Mouse (Mus musculus) stomach, embryonic 14.5 days (tissue): Measurements from ENCODE around the gene Ddo. TPM values are rescaled to one million over a fixed set of nuclear protein-coding genes. Genes with fewer than 3 reads are reported as not detected.

Experiments
- ATAC-seq: fragments of 200-750 bp; cut with Nextera tagmentation; 2 replicates; pipeline ENCODE4 v1.8.0; 2017; ENCODE audit warnings: low read depth, moderate TSS enrichment; ENCODE audit not compliant: insufficient number of reproducible peaks, insufficient read depth, low FRiP score
- H3K27ac ChIP-seq: fragments of 300-500 bp; sonication (generic); 2 replicates; pipeline ENCODE4 v1.5.1; 2014; ENCODE audit warnings: mild to moderate bottlenecking, low read length, moderate library complexity, mixed read lengths
- H3K27me3 ChIP-seq: fragments of 300-500 bp; sonication (generic); 2 replicates; pipeline ENCODE4 v1.6.1; 2014; ENCODE audit warnings: low read length, control low read depth, mixed read lengths; ENCODE audit not compliant: control insufficient read depth, insufficient read depth
- H3K36me3 ChIP-seq: fragments of 300-500 bp; sonication (generic); 2 replicates; pipeline ENCODE4 v1.6.1; 2014; ENCODE audit warnings: mild to moderate bottlenecking, control low read depth, low read length, moderate library complexity, mixed read lengths; ENCODE audit not compliant: control insufficient read depth, insufficient read depth
- H3K4me1 ChIP-seq: fragments of 300-500 bp; sonication (generic); 2 replicates; pipeline ENCODE4 v1.6.1; 2014; ENCODE audit warnings: low read length, control low read depth, mixed read lengths; ENCODE audit not compliant: control insufficient read depth, insufficient read depth
- H3K4me2 ChIP-seq: fragments of 300-500 bp; sonication (generic); replicated peaks from 2 replicates; pipeline ENCODE4 v1.6.1; 2014; ENCODE audit warnings: low read depth, low read length, control low read depth
- H3K4me3 ChIP-seq: fragments of 300-500 bp; sonication (generic); 2 replicates; pipeline ENCODE4 v1.5.1; 2014; ENCODE audit warnings: low read depth, low read length, control low read depth
- H3K9ac ChIP-seq: fragments of 300-500 bp; sonication (generic); replicated peaks from 2 replicates; pipeline ENCODE4 v1.6.1; 2014; ENCODE audit warnings: low read depth, mild to moderate bottlenecking, control low read depth, low read length, moderate library complexity, mixed read lengths
- H3K9me3 ChIP-seq: fragments of 300-500 bp; sonication (generic); 2 replicates; pipeline ENCODE4 v1.6.1; 2016; ENCODE audit warnings: low read depth, low read length, control low read depth; ENCODE audit not compliant: control insufficient read depth
- WGBS: fragments of 180-500 bp; shearing (Covaris S2); extraction: QIAGEN DNeasy Blood & Tissue Kit; methylation state at CpG from one replicate; pipeline ENCODE4 v1.1.7; 2014; 5-methylcytosine and 5-hydroxymethylcytosine counted together
- polyA plus RNA-seq: library from polyadenylated mRNA; unstranded; fragments of >200 nt; fragmentation: Nextera tagmentation; extraction: Ambion mirVana; gene quantifications from 2 replicates; pipeline ENCODE4 v1.2.1, GENCODE M21; 2014

Ddo gene
- polyA plus RNA-seq, 1 experiment from 2014 or later, result 2.5 TPM

DNA sequence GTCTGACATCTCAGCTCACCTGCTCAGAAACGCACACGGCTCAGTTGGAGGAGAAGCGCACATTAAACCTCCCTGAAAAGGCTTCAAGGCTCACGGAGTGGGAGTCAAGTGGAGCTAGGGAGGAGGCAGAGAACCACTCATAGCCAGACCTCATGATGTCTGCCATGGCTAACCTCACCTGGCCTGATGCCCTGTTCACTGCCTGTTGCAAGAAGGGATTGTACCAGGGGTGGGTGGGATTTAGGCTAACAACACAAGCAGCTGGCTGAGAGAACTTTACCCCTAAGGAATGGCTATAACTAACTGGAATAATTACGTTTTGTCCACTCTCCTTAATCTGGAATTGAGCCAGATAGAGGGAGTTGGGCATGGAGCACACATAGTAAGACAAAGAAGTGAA is 646 bp downstream of the Ddo start:
- H3K27me3 ChIP-seq, result no peaks in the 10 kb centered on the region
- WGBS, result 67% methylated on average over 5 of the region's 5 CpGs
- no peak overlapping the region for H3K9ac ChIP-seq
- H3K9me3 ChIP-seq, result no peaks in the 10 kb centered on the region; the same call in 1 of the 2 replicates
- H3K4me3 ChIP-seq, result no peak overlapping the region
- peaks cover 4% of the 10 kb centered on the region; the same call in 1 of the 2 replicates for H3K4me1 ChIP-seq
- no peak for ATAC-seq
- H3K27ac ChIP-seq, result no peak overlapping the region
- no peaks in the 10 kb centered on the region for H3K36me3 ChIP-seq
- 0 out of 2 replicates have a peak overlapping the region, but pooled peaks have one; percentile 5 for H3K4me2 ChIP-seq

DNA sequence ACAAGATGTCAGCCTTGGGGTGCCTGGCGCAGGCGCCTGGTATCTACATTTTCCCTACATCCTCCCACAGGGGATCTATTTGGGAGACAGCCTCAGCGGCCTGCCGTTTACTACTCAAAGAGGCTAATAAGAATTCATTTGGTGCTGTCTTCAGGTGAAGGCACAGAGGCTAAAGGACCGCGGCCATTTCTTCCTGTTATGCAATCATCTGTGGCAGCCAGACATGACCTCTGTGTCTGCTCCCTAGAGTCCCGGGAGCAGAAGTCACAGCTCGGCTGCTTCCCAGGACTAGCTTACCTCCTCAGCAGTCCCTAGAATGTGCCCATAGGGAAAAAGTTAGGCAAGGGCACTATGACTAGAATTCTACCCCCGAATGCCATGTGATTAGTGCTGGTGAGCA is 1.1 kb downstream of the Ddo start:
- Histone ChIP-seq H3K4me2 (no peak overlapping the region), H3K27ac (no peak overlapping the region), H3K4me3 (no peak overlapping the region), H3K9ac (no peak overlapping the region), H3K36me3 (no peaks in the 10 kb centered on the region), H3K9me3 (no peaks in the 10 kb centered on the region; the same call in 1 of the 2 replicates), H3K27me3 (no peaks in the 10 kb centered on the region), H3K4me1 (peaks cover 4% of the 10 kb centered on the region; the same call in 1 of the 2 replicates)
- WGBS, result 79% methylated on average over 9 of the region's 9 CpGs
- no peak for ATAC-seq

DNA sequence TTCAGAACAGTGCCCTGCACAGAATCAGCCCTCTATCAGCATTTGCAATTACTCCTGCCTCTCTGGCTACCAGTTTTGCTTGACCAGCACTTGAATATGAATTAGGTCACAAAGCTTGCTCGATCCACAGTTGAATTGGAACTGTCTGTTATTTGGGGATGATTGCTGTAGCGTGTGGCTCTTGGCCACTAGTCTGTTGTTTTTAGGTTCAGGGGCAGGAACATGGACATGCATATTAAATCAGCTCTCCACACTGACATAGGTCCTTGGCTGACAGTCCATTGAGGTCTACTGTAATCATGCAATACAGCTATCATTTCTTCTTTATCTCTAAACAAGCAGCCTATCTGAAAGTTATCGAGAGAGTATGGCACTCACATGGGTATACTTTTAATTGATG is 2.3 kb downstream of the Ddo start:
- Histone ChIP-seq H3K4me2 (no peak overlapping the region), H3K27ac (no peak overlapping the region), H3K9ac (no peak overlapping the region), H3K36me3 (no peaks in the 10 kb centered on the region), H3K4me1 (peaks cover 4% of the 10 kb centered on the region; the same call in 1 of the 2 replicates), H3K4me3 (no peak overlapping the region), H3K27me3 (no peaks in the 10 kb centered on the region), H3K9me3 (no peaks in the 10 kb centered on the region; the same call in 1 of the 2 replicates)
- ATAC-seq, result no peak
- WGBS, result 88% methylated on average over 3 of the region's 3 CpGs

DNA sequence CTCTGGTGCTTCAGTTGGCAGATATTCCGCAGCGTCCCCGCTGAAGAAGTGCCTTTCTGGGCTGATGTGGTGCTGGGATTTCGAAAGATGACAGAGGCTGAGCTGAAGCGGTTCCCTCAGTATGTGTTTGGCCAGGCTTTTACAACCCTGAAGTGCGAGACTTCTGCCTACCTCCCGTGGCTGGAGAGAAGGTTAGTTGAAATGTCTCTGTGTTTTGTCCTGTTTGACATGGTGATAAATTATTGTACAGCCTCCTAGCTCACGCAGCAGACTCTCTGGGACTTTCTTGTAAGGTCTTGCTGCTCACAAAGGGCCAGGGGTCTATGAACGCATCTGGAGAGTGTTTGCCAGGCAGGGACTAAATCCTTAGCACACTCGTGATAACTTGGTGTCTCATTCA is 7.5 kb downstream of the Ddo start:
- Histone ChIP-seq H3K27me3 (no peaks in the 10 kb centered on the region), H3K4me2 (no peak overlapping the region), H3K4me1 (0 out of 2 replicates have a peak, but pooled peaks cover 4% of the 10 kb centered on the region), H3K36me3 (no peaks in the 10 kb centered on the region), H3K9me3 (no peaks in the 10 kb centered on the region), H3K4me3 (no peak overlapping the region), H3K27ac (no peak overlapping the region), H3K9ac (no peak overlapping the region)
- WGBS, result 20% methylated on average over 10 of the region's 10 CpGs
- no peak for ATAC-seq

DNA sequence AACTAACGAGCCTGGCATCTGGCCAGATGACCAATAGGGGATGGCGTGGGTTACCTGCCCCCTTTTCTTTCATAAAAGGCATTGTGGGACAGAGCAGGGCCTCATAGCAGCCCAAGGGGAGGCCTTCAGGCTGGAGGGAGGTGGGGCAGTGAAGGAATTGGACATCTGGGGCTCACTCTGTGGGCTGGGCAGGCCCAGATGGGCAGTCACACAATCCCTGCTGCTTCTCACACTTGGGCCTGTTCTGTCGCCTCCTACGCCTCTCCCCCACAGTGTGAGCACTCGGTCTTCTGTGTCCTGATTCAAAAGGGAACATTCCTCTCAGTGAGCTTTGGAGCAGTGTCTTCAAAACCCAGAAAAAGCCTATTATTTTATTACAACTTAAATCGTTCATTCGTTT is 8.5 kb downstream of the Ddo start:
- Histone ChIP-seq H3K27ac (peak overlapping the region; percentile 11; the same call in 1 of the 2 replicates), H3K36me3 (no peaks in the 10 kb centered on the region), H3K4me2 (no peak overlapping the region), H3K9me3 (no peaks in the 10 kb centered on the region), H3K4me3 (no peak overlapping the region), H3K9ac (no peak overlapping the region), H3K4me1 (0 out of 2 replicates have a peak, but pooled peaks cover 4% of the 10 kb centered on the region), H3K27me3 (no peaks in the 10 kb centered on the region)
- ATAC-seq, result no peak
- 57% methylated on average over 7 of the region's 7 CpGs for WGBS

DNA sequence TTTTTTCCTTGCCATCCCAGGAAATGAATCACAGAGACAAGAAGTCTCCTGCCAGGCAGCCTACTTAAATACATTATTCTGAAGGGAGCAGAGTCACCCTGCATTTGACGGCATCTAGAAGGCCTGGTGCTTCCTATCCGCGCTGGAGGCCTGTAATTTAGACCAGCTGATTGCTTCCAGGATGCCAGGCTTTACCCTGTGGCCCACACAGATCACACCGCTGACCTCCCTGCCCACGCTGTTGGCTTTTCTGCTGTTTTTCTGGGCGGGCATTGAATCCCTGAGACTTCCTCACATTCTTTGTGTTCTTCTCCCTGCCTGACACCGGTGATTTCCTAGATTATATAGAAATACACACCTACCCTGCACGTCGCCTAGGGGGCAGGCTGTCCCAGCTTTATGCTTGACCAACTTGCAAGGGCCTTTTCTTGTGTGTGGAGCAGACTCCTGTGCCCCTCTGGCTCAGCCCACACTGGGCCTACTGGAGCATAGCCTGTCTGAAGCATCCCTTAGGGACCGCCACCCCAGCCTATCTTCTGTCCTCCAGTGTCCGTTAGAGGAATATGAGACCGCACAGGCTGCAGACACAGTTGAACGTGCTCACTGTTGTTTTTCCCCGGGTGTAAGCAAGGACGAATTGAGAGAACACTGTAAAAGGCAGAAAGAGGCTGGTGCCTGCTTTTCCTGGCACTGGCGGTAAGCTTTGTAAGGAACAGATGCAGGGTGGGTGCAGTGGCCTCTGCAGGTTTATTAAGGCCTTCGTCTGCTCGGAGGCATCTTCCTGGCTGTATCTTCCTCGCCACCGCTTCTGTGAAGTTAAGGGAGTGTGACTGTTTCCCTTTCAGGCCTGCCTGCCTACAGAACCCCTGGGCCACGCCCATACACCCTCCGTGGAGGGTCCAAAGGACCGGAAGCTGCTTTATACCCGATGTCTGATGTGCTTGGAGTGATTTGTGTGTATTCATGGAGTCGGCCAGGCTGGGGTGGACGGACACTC is 9.3 kb downstream of the Ddo start:
- H3K4me2 ChIP-seq, result no peak overlapping the region
- 67% methylated on average over 26 of the region's 26 CpGs for WGBS

DNA sequence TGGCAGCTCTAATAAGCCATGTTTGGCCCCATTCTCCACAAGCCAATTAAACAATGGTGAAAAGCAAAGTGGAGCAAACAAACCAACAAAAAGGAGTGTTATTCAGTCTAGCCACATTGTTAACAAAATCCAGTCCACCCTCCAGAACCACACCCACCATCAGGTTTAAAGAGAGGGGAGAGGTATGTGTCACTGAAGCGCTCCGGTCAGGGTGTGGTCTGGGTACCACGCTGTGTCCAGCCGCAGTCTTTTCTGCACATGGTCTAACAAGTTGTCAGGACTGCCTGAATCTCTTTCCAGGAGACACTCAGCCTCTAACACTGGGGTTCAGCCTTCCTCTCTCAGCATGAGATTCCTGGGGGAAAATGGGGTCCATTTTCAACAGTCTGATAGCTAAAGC is 10.6 kb downstream of the Ddo start:
- no peak overlapping the region for H3K4me3 ChIP-seq
- no peaks in the 10 kb centered on the region for H3K36me3 ChIP-seq
- peaks cover 9% of the 10 kb centered on the region; the same call in 1 of the 2 replicates for H3K4me1 ChIP-seq
- no peaks in the 10 kb centered on the region for H3K9me3 ChIP-seq
- no peak for ATAC-seq
- no peak overlapping the region for H3K9ac ChIP-seq
- H3K27ac ChIP-seq, result no peak overlapping the region
- H3K27me3 ChIP-seq, result no peaks in the 10 kb centered on the region
- 74% methylated on average over 4 of the region's 4 CpGs for WGBS
- no peak overlapping the region for H3K4me2 ChIP-seq

More for the DNA sequence above, 9.3 kb downstream of the Ddo start:
- Histone ChIP-seq H3K4me1 (peaks cover 4% of the 10 kb centered on the region; the same call in 1 of the 2 replicates), H3K36me3 (no peaks in the 10 kb centered on the region), H3K9me3 (no peaks in the 10 kb centered on the region), H3K9ac (no peak overlapping the region), H3K4me3 (no peak overlapping the region), H3K27ac (no peak overlapping the region; the same call in 1 of the 2 replicates), H3K27me3 (no peaks in the 10 kb centered on the region)
- ATAC-seq, result no peak

DNA sequence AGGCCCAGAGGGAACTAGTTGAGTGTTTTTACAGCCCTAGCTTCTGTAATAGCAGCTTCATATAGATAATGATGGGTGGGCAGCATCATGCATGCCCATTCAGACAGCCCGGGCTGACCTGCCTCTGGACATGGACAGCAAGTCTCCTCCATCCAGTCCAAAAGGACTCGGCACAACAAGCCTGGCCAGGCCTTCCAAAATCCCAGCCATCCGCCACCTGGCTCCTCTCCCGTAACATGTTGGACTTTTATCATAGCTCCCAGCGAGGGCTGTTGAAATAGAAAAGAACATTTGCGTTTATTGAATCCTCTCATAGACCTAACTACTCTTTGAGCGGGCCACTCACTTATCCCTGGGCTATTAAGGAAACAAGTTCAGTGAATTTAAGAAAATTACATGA is 12.1 kb downstream of the Ddo start:
- Histone ChIP-seq H3K9ac (no peak overlapping the region), H3K9me3 (no peaks in the 10 kb centered on the region), H3K4me2 (no peak overlapping the region), H3K4me3 (no peak overlapping the region), H3K4me1 (peaks cover 9% of the 10 kb centered on the region; the same call in 1 of the 2 replicates), H3K27ac (no peak overlapping the region), H3K36me3 (no peaks in the 10 kb centered on the region), H3K27me3 (no peaks in the 10 kb centered on the region)
- no peak for ATAC-seq
- 87% methylated on average over 7 of the region's 7 CpGs for WGBS
